Comparison of ENCODE assay signal across 14 mouse cellular contexts in genomic region chr17:67955876-67956690, GRCm38 (mm10). TPM values are rescaled to one million over a fixed set of nuclear protein-coding genes. Genes with fewer than 3 reads are reported as not detected.
DNase-seq lines count a peak whose midpoint lies in the region; ATAC-seq and TF ChIP-seq lines count a peak whose summit lies in the region.
"Had no signal": no experiment of that assay in that cellular context is flagged by ENCODE, and none has a peak within 500 bp of the region (broad histone marks: within the 10 kb centered on the region; RNA-seq: fewer than 3 reads in every experiment).

No protein-coding gene starts in this region.

- DNase-seq in heart, adult 8-10 months (ENCODE audit: low spot score) = no peak
- DNase-seq in lung, postnatal 36 days = no peak
- DNase-seq in gastrocnemius, postnatal 25 days = no peak
- no peak for DNase-seq in frontal cortex, adult 2 months (ENCODE audit: extremely low spot score in 1 of 2, low spot score in 1 of 2)
- DNase-seq: cerebellum, adult 9-11 months; gastrocnemius, postnatal 14 days; right cerebral cortex, adult 18-20 months had no signal

- H3K27ac ChIP-seq in heart, embryonic 11.5 days (ENCODE audit: low read depth, low read length) = peak overlapping the region; percentile 58
- peak overlapping the region; percentile 84 for H3K27ac ChIP-seq in lung, embryonic 16.5 days (ENCODE audit: low read length)
- peak overlapping the region; percentile 53; the same call in 1 of the 2 replicates for H3K27ac ChIP-seq in embryonic facial prominence, embryonic 13.5 days
- peak overlapping the region; percentile 3; the same call in 1 of the 2 replicates for H3K27ac ChIP-seq in small intestine, adult 2 months (ENCODE audit: insufficient read depth, low read depth, low read length)
- H3K27ac ChIP-seq: hindbrain, embryonic 12.5 days had no signal

- no peak for ATAC-seq in heart, embryonic 11.5 days (replicated peaks; ENCODE audit: insufficient number of reproducible peaks, low FRiP score, low TSS enrichment)
- ATAC-seq in lung, embryonic 16.5 days (ENCODE audit: low read depth) = peak; percentile 50
- ATAC-seq in embryonic facial prominence, embryonic 13.5 days (ENCODE audit: insufficient number of reproducible peaks, insufficient read depth, low FRiP score, low TSS enrichment, low read depth) = no peak

- H3K9ac ChIP-seq in heart, embryonic 11.5 days (ENCODE audit: low read depth, low read length) = no peak overlapping the region
- H3K9ac ChIP-seq in lung, embryonic 16.5 days (ENCODE audit: low read length) = peak overlapping the region; percentile 40; the same call in 1 of the 2 replicates
- H3K9ac ChIP-seq in embryonic facial prominence, embryonic 13.5 days = no peak overlapping the region
- H3K9ac ChIP-seq: hindbrain, embryonic 12.5 days had no signal

- WGBS in heart, embryonic 11.5 days (ENCODE audit: insufficient replicate concordance) = 36% methylated on average over 10 of the region's 10 CpGs
- 23% methylated on average over 10 of the region's 10 CpGs for WGBS in lung, embryonic 16.5 days
- WGBS in embryonic facial prominence, embryonic 13.5 days = 22% methylated on average over 10 of the region's 10 CpGs
- WGBS in small intestine, adult 2 months = 60% methylated on average over 10 of the region's 10 CpGs

- TF ChIP-seq POLR2A in small intestine, adult 2 months (IDR thresholded peaks at IDR 0.05; ENCODE audit: low read depth, low read length) = no peak

- H3K4me3 ChIP-seq in heart, embryonic 11.5 days (ENCODE audit: low read depth, low read length) = no peak overlapping the region
- H3K4me3 ChIP-seq in lung, embryonic 16.5 days (ENCODE audit: low read length) = no peak overlapping the region
- H3K4me3 ChIP-seq in embryonic facial prominence, embryonic 13.5 days = no peak overlapping the region
- H3K4me3 ChIP-seq in small intestine, adult 2 months (ENCODE audit: low read depth, low read length) = no peak overlapping the region
- H3K4me3 ChIP-seq: hindbrain, embryonic 12.5 days; myocyte had no signal

- no peak overlapping the region for H3K4me2 ChIP-seq in heart, embryonic 11.5 days
- peak overlapping the region; percentile 18; the same call in 1 of the 2 replicates for H3K4me2 ChIP-seq in lung, embryonic 16.5 days (ENCODE audit: low read depth, low read length)
- no peak overlapping the region for H3K4me2 ChIP-seq in embryonic facial prominence, embryonic 13.5 days
- H3K4me2 ChIP-seq: hindbrain, embryonic 12.5 days had no signal

- no peak for TF ChIP-seq CTCF in small intestine, adult 2 months (IDR thresholded peaks at IDR 0.05; ENCODE audit: extremely low read depth, insufficient read length, insufficient replicate concordance, low read depth, low read length)

- no peaks in the 10 kb centered on the region for H3K27me3 ChIP-seq in heart, embryonic 11.5 days (ENCODE audit: control insufficient read depth, insufficient read depth, low read length)
- no peaks in the 10 kb centered on the region for H3K27me3 ChIP-seq in lung, embryonic 16.5 days (ENCODE audit: control insufficient read depth, insufficient read depth, low read depth, low read length)
- no peaks in the 10 kb centered on the region for H3K27me3 ChIP-seq in embryonic facial prominence, embryonic 13.5 days
- H3K27me3 ChIP-seq in small intestine, adult 2 months (ENCODE audit: control insufficient read depth, insufficient read depth, low read length) = no peaks in the 10 kb centered on the region
- H3K27me3 ChIP-seq: hindbrain, embryonic 12.5 days had no signal

- no peaks in the 10 kb centered on the region for H3K9me3 ChIP-seq in heart, embryonic 11.5 days (replicated peaks; ENCODE audit: control insufficient read depth, low read length)
- no peaks in the 10 kb centered on the region for H3K9me3 ChIP-seq in lung, embryonic 16.5 days (ENCODE audit: control insufficient read depth, low read length)
- no peaks in the 10 kb centered on the region for H3K9me3 ChIP-seq in embryonic facial prominence, embryonic 13.5 days
- H3K9me3 ChIP-seq: hindbrain, embryonic 12.5 days had no signal

- H3K36me3 ChIP-seq in heart, embryonic 11.5 days (ENCODE audit: control insufficient read depth, insufficient read depth, low read length) = no peaks in the 10 kb centered on the region
- no peaks in the 10 kb centered on the region for H3K36me3 ChIP-seq in lung, embryonic 16.5 days (ENCODE audit: control insufficient read depth, insufficient read depth, low read length)
- H3K36me3 ChIP-seq in embryonic facial prominence, embryonic 13.5 days = no peaks in the 10 kb centered on the region
- no peaks in the 10 kb centered on the region for H3K36me3 ChIP-seq in small intestine, adult 2 months (ENCODE audit: control insufficient read depth, insufficient read depth, low read length)
- H3K36me3 ChIP-seq: G1E; hindbrain, embryonic 12.5 days had no signal

- peaks cover 6% of the 10 kb centered on the region for H3K4me1 ChIP-seq in heart, embryonic 11.5 days (ENCODE audit: control insufficient read depth, insufficient read depth, low read length)
- H3K4me1 ChIP-seq in lung, embryonic 16.5 days (replicated peaks; ENCODE audit: control insufficient read depth, insufficient read depth, low read length) = peaks cover 54% of the 10 kb centered on the region
- peaks cover 71% of the 10 kb centered on the region for H3K4me1 ChIP-seq in embryonic facial prominence, embryonic 13.5 days
- no peaks in the 10 kb centered on the region for H3K4me1 ChIP-seq in small intestine, adult 2 months (ENCODE audit: control insufficient read depth, insufficient read depth, insufficient read length, low read length)

RNA-seq across cellular contexts. Expression of gene Arhgap28, which starts 47.8 kb away (rescaled TPM):
- 25.9 and 30.8 TPM in 2 replicates for polyA plus RNA-seq in heart, embryonic 11.5 days (2014; fragmentation: Nextera tagmentation; extraction: Ambion mirVana)
- 1 to 10 TPM; 1.3 to 2.4 (median 2.0) TPM for total RNA-seq in heart, adult 8-10 months (2022)
- polyA plus RNA-seq in lung, embryonic 16.5 days (2015; fragmentation: Nextera tagmentation; extraction: Ambion mirVana) = 36.1 and 39.7 TPM in 2 replicates
- polyA plus RNA-seq in embryonic facial prominence, embryonic 13.5 days (2015; fragmentation: Nextera tagmentation; extraction: Ambion mirVana) = 56.6 and 68.0 TPM in 2 replicates
- 0.48 and 0.93 TPM in 2 replicates for polyA plus RNA-seq in small intestine, adult 2 months (2012; rRNA removed)
- total RNA-seq in gastrocnemius, postnatal 25 days (2021) = 1 to 10 TPM; 1.1 to 1.6 TPM
- polyA plus RNA-seq in frontal cortex, adult 2 months (2012; rRNA removed) = 0.40 and 0.62 TPM in 2 replicates
- polyA plus RNA-seq: G1E had no signal

Comparison
In these comparisons a context has a peak if more than half of its experiments do, and no peak if none do; other contexts are left out.
1. H3K27ac ChIP-seq: peak in every context shown above with its lines; median percentile 84 in lung, embryonic 16.5 days; 58 in heart, embryonic 11.5 days; 53 in embryonic facial prominence, embryonic 13.5 days; 3 in small intestine, adult 2 months.
2. RNA of gene Arhgap28, which starts 47.8 kb away (polyA plus RNA-seq): 56.6 to 68.0 TPM in embryonic facial prominence, embryonic 13.5 days, 36.1 to 39.7 TPM in lung, embryonic 16.5 days and 25.9 to 30.8 TPM in heart, embryonic 11.5 days; 0.48 to 0.93 TPM in small intestine, adult 2 months and 0.40 to 0.62 TPM in frontal cortex, adult 2 months; every median in the first group is over 10 times any median in the second.